Mouse (Mus musculus) right cerebral cortex, postnatal 4 days (tissue): ENCODE measurements around the gene Clic1.
"Not testable (repeated sequence)": the region's sequence is repeated elsewhere in the genome, so short reads cannot be mapped to it uniquely, and the experiment has no call there.

Experiments
- DNase-seq: peaks from one replicate; pipeline ENCODE4 v3.0.0-alpha.2; 2022

Gene Clic1

DNA sequence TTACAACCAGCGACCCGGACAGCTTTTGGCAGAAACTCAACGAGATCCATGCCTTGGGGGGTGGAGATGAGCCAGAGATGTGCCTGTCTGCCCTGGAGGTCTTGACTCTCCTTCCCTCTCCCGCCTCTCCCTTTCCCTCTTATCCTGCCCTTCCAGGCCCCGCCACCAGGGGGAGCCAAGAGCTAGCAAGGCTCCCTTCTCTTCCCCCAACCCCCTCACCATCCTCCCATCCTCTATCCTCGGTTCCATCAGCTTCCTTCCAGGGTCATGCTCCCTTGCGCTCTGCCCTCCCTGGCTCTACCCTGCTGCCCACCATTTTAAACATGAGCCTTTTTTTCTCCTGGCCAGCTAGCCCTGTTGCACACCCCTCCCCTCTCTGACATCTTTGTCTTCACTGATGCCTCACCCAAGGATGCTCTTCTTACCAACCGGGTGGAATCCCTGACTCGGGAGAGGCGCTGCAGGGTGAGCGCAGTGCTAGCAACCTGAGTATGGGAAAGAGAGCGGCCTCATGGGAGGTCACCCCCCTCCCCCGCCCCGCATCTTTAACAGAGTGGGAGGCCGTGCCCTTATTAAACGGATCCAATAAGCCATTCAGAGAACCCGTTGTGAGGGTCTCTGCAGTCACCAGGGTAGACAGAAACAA, 28.5 kb upstream of the Clic1 start:
- peak; percentile 84 for DNase-seq

DNA sequence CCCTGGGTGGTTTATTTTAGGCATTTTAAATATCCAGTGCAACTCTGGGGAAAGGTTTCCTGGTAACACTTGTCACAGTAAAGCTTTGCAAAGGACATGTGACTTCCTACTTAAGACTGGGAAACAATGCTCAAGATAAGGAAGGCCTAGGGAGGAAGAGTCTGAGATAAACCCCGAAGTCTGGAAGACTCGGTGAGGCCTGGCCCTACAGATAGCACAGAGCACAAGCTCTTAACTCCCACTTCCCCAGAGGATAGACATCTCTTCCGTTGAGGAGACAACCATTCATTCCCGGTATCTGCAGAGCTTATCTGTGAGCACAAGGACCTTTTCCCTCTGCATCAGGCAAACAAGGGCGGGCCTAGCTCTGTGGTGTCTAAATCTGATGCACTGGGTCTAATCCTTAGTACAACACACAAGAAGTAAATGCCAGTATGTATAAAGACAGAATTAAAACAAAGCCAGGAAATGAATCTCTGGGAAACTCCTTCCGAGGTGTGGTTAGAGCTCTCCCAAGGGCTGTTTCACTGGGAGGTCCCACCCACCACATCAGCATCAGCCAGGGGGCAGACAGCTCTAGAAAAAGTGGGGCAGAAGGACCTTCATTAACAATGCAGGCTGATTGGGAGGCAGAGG, 27.8 kb upstream of the Clic1 start:
- no peak for DNase-seq

DNA sequence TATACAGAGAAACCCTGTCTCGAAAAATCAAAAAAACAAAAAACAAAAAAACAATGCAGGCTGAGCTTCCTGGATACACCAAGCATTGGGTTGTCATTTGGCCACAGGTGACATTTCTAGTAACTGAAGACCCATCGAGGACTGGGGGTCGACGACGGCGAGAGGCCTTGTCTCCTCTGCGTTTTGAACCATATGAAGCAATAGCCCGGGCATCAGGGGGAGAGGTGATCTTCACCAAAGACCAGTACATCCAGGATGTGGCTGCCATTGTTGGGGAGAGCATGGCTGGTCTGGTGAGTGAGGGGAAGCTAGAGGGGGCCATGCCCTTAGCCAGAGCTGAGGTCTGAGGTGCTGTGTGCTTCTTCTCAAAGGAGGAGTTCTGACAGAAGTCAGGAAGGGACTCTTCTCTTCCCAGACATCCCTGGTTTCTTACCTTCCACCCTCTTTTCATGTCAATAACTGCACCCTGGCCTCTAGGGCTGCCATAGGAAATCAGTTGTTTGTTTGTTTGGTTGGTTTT, 27.2 kb upstream of the Clic1 start:
- no peak for DNase-seq

DNA sequence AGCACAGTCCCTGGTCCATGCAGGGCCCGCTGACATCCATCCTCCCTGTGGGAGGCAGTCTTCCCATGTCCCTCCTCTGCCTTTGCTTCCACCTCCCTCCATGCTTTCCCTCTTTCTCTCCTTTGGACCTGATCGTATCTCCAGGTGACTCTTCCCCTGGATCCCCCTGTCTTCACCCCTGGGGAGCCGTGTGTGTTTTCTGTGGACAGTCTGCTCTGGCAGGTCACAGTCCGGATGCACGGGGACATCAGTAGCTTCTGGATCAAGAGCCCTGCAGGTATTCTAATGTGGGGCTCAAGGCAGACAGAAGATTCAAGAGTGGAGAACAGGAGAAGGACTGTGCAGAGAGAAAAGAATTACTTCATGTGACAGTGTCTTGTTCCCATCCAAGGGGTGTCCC, 26.5 kb upstream of the Clic1 start:
- DNase-seq = no peak

DNA sequence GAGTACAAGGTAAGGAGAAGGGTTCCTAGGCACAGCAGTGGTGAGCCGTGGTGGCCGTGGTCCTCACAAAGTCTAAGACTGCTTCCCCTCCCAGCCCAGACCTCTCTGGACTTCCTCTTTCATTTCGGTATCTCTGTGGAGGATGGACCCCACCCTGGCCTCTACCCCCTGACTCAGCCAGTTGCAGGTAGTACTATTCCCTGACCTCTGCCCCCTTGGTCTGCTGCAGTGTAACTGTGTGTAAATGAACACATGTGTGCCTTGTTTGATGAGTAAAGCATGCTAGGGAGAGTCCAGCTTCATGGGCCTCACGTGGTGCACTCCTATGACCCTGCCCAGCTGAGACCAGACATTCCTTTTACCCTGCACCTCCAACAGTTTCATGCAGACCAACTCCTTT, 26.0 kb upstream of the Clic1 start:
- no peak for DNase-seq

DNA sequence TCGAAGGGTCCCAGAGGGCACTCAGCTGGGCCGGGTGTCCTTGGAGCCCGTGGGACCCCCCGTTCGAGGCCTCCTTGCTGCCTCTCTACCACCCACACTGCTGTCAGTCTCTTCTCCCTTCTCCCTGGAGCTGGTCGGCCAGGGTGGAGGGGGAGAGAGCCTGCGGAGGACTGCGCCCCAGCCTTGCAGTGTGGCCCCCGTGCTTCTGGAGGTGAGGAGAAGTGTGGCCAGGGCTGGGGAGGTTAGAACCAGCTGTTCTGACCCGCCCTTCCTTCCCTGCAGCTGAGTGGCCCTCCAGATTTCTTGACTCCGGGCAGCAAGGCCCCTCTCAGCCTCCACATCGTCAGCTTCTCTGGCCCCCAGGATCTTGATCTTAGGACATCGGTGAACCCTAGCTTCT, 25.5 kb upstream of the Clic1 start:
- DNase-seq = no peak

DNA sequence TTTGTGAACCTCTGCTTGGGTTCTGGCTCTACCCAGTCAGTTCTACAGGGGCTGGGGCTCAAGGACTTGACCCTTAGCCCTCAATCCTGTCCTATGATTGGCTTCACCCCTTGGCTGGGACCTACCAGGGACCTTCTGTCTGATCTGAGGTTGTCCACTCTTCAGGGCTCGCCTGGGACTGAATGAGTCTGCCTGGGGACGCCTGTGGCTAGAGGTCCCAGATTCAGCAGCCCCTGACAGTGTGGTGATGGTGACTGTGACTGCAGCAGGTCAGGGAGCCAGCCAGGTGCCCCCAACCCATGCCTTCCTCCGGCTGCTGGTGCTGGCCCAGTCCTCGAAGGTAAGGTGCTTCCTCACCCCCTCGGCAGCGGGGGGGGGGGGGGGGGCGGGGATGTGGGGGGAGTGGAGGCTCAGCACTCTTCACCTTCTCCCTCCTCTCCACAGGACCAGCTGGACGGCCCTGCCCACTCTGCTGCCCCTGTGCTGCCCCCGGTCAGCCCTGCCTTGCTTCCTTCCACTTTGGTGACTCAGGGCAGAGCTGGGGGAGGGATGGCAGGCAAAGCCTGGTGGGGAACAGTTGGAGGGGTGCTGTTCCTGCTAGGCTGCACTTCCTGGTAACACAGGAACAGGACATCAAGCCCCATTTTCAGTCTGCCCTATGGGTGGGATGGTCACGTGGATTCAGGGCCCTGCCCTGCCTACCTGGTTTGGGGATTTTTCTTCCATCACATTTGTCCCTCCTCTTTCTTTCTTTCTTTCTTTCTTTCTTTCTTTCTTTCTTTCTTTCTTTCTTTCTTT, 24.9 kb upstream of the Clic1 start:
- DNase-seq = no peak

DNA sequence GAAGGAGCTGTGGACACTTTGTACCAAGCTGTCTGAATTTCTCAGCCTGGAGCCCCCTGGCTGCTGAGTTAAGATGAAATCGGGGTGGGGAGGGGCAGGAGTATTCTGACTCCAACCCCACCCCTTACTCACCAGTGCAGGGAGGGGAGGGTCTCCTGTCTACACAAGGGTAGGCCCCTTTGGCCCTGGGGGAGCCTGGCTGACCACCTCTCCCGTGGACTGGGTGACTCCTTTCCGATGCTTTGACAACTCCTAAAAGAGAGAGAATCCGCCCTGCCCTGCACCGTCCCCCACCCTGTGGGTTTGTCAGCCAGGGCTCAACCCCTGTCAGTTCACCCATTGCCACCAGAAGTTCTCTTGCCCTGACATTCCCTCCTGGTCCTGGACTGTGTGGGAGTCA, 23.6 kb upstream of the Clic1 start:
- DNase-seq = no peak

DNA sequence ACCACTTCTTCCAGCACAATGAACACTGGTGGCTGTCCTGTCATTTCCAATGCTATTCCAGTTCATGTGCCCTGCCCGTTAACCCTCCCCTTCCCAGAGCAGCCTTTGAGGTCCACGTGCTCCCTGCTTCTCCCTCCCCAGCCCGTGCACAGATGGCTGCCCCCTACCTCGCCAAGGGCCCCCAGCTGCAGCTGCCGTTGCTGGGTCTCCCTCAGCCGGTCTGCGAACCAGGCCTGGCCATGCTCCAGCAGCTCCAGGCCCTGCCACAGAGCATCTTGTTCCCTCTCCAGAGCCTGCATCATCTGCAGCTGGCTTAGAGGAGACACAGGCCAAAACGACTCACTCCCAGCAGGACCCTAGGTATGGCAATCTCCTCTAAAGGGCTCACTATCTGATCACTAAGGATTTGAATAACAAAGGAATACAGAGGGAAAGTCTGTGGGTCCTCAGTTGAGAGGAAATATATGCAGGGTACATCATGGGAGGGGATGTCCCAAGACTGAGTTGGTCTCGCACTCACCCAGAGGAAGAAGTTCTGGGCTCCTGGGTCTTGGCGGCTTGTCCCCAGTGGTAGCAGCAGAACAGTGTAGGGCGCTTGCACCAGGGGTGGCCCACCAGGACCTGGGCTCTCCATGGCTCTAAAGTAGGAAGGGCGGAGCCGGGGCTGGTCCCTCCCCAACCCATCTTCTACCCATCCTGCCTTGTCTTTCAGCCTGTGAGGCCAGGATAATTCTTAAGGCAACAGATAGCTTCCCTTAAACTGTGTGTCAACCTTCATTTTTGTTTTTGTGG, 22.3 kb upstream of the Clic1 start, which contains the start of gene Sapcd1:
Gene Sapcd1 (minus strand): TSS at position 740 of the 792 bp plus-strand sequence.
- DNase-seq = peak; percentile 57

DNA sequence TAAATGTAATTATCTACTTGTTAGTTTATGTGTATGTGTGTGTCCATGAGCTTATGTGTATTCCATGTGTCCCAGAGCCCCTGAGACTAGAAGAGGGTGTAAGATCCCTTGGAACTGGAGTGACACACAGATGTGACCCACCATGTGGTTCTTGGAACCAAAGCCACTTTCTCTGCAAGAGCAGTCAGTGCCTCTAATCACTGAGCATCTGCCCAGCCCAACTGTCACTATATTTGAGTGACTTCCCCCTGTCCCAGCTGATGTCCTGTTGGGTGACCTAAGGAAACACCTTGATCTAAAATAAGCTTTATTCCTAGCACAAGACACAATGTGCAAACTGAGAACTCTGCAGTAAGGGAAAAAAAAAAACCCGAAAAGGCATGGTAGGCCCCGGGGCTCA, 21.5 kb upstream of the Clic1 start:
- no peak for DNase-seq

DNA sequence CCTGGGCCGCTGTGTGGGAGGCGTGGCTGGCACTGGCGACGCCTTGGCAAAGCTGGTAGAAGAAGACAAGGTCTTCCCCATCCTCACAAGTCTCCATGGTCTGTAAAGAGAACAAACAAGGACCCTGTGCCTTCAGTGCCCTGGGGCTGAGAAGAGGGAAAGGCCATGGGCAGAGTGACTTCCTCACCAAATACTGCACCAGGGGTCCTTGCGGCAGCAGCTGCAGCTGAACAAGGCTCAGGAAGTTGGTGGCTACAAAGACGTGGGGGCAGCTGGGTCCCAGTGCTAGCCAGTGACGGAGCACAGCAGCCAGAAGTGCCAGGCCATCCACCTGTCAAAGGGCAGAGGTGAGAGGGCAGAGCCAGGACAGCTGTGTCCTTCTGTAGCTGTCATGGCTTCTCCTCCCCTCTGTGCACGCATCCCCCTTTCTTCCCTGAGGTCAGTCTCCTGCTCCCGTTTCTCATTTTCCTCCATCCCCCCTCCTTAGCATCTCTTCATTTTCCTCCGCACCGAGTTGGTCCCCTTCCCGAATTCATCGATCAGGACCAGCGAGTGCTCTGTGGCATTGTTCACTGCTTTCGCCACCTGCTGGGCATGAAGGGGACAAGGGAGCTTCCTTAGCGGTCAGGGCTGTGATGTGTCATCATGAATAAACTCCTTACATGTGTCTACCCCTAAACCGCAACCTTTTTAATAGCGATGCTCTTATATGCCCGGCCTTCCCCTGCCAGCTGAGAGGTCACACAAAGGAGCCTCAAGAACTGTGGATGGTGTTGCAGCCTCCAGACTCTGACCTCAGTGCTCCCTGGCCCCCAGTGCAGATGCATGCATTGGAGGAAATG, 19.9 kb upstream of the Clic1 start:
- DNase-seq = no peak

DNA sequence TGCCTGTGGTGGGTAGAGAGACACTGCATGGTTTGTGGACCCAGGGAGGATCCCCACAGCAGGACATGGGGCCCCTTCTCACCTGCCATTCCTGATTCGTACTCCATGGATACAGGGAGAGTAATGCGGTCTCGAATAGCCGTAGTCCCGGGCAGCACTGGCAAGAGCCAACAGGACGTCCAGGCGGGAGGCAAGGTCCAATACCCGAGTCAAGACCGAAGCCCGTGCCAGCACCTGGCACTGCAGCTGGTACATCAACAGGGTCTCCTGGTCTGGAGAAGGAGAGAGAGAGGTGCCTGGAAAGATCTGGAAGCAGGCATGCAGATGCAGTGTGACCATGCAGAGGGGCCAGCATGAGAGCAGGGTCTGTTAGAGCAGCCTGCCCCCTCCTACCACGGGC, 18.5 kb upstream of the Clic1 start:
- DNase-seq = no peak

DNA sequence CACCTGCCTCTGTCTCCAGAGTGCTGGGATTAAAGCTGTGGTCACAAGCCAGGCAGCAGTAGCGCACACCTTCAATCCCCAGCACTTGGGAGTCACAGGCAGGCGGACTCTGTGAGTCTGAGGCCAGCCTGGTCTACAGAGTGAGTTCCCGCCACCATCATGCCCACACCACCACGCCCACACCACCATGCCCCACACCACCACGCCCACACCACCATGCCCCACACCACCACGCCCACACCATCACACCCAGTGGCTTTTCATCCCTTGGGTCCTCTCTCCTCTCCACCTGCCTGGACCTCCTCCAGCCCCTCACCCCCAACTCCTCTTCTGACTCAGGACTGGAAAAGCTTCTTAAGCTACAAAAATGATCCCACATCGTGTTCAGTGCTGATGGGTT, 17.9 kb upstream of the Clic1 start:
- DNase-seq = no peak

DNA sequence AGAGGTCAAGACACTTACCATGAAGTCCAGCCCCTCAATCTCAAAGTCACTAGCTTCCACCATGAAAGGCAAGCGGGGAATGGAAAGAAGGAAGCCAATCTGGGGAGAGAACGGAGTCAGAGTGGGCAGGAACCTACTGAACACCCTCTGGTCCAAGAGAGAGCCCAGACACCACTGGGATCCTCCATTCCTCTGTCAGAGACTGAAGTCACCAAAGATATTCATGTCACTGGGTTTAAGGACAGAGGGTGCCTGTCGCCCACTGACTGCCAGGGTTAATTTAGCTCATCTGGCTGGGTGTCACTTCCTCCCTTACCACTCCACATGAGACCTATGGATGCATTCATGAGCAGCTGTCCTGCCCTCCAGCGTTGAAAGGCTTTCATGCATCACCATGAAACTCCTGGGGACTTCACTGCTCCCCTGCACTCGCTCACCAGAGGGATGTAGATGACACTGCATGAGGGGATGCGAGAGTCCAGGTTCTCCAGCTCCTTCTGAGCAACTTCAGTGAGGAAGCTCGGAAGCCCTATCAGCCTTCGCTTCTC, 17.4 kb upstream of the Clic1 start:
- no peak for DNase-seq

DNA sequence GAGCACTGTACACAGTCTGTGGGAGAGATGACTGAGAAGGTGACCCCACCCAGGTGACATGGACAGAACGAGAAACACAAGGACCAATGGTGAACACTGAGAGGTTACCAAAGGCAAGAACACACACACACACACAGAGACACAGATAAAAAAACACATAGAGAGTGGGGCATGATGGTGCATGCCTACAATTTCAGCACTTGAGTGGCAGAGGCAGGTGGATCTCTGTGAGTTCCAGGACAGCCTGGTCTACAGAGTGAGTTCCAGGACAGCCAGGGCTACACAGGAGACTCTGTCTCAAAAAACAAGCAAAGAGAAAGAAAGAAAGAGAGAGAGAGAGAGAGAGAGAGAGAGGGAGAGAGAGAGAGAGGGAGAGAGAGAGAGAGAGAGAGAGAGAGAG, 16.1 kb upstream of the Clic1 start:
- DNase-seq = not testable (repeated sequence)

DNA sequence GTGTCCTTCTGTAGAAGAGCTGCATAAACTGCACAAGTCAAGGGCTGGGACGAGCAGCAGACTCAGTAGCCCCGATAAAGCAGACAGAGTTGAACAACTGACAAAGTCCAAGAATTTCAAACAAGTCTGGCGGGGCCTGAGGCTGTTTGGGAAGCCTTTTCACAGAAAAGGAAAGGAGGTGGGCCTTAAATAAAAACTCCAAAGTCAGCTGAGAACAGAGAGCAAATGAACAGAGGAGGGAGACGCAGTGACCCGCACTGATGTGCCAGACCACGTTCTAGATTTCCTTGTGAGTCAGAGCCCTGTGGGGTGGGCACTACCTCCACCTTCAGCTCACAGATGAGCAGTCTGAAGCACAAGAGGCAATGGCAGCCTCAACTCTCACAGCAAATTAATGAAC, 14.9 kb upstream of the Clic1 start:
- no peak for DNase-seq

DNA sequence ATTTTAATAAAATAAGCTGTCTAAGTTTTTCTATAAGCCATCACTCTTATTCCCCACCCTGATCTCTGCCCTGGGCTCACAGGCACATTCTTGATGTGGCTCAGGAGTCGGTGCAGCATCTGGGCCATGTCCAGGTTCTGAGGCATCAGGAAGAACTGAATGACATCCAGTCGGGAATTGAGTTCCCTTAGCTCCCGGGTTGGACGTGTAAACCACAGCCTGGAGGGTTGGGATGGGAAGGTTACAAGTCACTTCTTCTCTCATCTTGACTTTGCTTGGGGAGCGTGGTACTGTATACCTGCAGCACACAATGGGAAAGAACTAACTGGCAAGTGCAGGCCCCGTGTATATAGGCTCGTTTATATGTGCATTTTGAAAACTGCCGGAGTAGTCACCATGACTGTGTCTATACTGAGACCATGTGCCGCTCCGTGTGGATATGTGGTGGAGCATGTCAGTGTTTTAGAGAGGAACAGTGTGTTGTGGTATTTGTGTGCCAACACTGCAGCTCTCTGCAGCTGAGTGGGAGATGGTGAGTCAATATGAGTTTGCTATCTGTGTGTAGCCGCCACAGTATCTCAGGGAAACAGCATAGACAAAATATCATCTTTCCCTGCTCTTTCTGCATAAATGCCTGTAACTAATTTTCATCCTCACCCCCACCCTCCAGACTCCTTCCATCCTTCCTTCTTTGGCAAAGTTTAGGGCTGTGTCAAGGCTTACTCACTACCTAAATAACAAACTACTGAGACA, 10.5 kb upstream of the Clic1 start:
- DNase-seq = no peak

DNA sequence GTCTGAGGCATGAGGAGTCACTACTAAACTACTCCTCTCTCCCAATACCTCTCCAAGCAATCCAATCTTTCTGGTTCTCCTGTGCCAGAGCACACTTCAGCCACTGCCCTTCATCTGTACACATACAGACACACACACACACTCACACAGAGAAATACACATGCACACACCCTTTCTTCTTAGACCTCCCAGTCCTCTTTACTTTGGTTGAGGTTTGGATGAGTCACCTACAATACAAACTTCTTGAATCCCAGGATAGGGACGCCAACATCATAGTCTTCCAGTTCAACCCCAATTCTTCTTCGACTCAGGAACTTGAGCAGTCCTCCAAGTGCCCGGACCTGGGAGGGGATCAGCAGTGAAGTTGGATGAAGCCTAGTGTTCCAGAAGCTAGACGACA, 6.0 kb upstream of the Clic1 start:
- DNase-seq = no peak

DNA sequence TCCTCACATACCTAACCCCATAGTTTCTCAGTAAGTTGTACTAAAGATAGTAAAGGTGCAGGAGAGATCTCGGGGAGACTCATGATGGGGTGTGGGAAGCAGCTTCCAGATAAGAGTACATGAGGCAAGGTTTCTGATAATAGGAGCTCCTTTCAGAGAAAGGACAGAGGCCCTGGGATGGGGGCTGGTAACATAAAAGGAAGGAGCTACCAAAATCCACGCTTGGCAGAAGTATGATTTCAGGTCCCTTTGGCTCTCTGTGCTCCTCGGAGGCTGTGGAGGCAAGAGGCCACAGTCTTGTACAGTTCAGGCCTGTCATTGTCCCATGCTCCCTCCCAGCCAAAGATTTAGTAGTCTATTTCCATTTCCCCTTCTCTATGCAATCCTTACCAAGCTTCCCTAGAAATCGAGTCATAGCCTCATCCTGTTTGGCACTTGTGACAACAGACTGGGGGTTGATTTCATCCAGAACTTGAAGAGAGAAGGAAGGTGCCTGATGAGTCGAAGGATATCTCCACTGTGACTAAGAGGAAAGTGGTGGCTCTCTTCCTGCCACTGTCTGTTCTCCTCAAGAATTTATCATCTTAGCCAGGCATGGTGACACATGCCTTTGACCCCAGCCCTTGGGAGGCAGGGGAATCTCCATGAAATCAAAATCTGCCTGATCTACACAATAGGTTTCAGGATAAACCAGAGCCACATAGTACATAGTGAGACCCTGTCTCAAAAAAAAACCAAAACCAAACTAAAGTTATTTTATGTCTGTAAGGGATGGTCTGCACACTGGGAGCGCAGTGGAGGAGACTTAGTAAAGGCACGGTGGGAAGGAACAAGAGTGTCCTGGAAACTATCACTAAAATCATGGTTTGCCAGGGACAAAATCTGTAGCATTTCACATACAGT, 4.6 kb upstream of the Clic1 start:
- DNase-seq = no peak
